Mouse (Mus musculus) E14TG2a.4 (cell line): ENCODE data around the gene Ptpn13.

Source experiments
- CTCF ChIP-seq: conservative IDR thresholded peaks from 2 replicates; pipeline ENCODE4 v1.5.1; 2014; ENCODE audit warnings: low read length
- NANOG ChIP-seq: IDR thresholded peaks from 2 replicates; pipeline ENCODE4 v1.6.1; 2014; ENCODE audit warnings: borderline replicate concordance, low read length, mixed read lengths
- POU5F1 ChIP-seq: IDR thresholded peaks from 2 replicates; pipeline ENCODE4 v1.6.1; 2014; ENCODE audit warnings: low read length, borderline replicate concordance

DNA sequence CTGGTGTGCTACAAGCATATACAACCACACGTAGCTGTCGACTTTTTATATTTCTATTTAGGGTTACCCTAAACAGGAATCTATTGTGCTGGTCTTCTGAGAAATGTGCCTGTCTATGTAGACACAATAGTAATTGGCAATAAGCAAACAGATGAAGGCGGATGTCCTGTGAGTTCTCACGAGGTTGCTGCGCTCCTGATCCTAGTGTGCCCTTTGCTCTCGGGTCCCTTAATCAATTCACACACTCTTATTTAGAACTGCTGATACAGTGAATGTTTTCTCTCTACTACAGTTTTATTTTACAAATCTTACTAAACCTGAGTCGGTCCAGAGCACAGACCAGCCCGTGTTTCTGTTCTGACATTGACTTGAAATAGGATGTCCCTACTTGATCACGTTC, 135.6 kb downstream of the Ptpn13 start:
- no peak for TF ChIP-seq CTCF
- no peak for TF ChIP-seq NANOG
- TF ChIP-seq POU5F1, result no peak
